Mouse (Mus musculus) small intestine, adult 2 months (tissue): ENCODE results near the gene Ostf1. TPM values are rescaled to one million over a fixed set of nuclear protein-coding genes. Genes with fewer than 3 reads are reported as not detected.

Source experiments
- H3K27ac ChIP-seq: fragments of 200-500 bp; 2 replicates; pipeline ENCODE4 v1.5.1; 2012; ENCODE audit warnings: low read depth, low read length, control low read depth, inconsistent platforms; ENCODE audit not compliant: insufficient read depth
- H3K27me3 ChIP-seq: fragments of 200-500 bp; 2 replicates; pipeline ENCODE4 v1.6.1; 2012; ENCODE audit warnings: mild to moderate bottlenecking, moderate library complexity, low read length, inconsistent platforms; ENCODE audit not compliant: control insufficient read depth, insufficient read depth
- H3K36me3 ChIP-seq: fragments of 200-500 bp; 2 replicates; pipeline ENCODE4 v1.6.1; 2012; ENCODE audit warnings: mild to moderate bottlenecking, low read length, control low read depth, inconsistent platforms; ENCODE audit not compliant: control insufficient read depth, insufficient read depth
- H3K4me1 ChIP-seq: fragments of 200-500 bp; 2 replicates; pipeline ENCODE4 v1.6.1; 2012; ENCODE audit warnings: low read length, inconsistent platforms, mixed read lengths; ENCODE audit not compliant: control insufficient read depth, insufficient read depth, insufficient read length
- H3K4me3 ChIP-seq: fragments of 200-500 bp; 2 replicates; pipeline ENCODE4 v1.5.1; 2012; ENCODE audit warnings: low read depth, mild to moderate bottlenecking, control low read depth, inconsistent platforms, low read length, moderate library complexity
- CTCF ChIP-seq: fragments of 200-500 bp; IDR thresholded peaks from 2 replicates; pipeline ENCODE4 v1.5.1; 2012; ENCODE audit warnings: low read depth, mild to moderate bottlenecking, control low read depth, inconsistent platforms, low read length, moderate library complexity, mixed read lengths; ENCODE audit not compliant: insufficient replicate concordance, insufficient read length; ENCODE audit errors: extremely low read depth
- POLR2A ChIP-seq: fragments of 200-500 bp; IDR thresholded peaks from 2 replicates; pipeline ENCODE4 v1.6.1; 2012; ENCODE audit warnings: low read depth, mild to moderate bottlenecking, control low read depth, inconsistent platforms, low read length, moderate library complexity
- WGBS: fragments of 180-500 bp; shearing (Covaris S2); methylation state at CpG from one replicate; pipeline ENCODE4 v1.1.7; 2018; 5-methylcytosine and 5-hydroxymethylcytosine counted together
- polyA plus RNA-seq: library from polyadenylated mRNA; depleted of rRNA; stranded (reverse); fragments of >200 nt; gene quantifications from 2 replicates; pipeline ENCODE4 v1.2.3, GENCODE M21; 2012

The Ostf1 gene
- polyA plus RNA-seq, 1 experiment, result 52.6 TPM

DNA sequence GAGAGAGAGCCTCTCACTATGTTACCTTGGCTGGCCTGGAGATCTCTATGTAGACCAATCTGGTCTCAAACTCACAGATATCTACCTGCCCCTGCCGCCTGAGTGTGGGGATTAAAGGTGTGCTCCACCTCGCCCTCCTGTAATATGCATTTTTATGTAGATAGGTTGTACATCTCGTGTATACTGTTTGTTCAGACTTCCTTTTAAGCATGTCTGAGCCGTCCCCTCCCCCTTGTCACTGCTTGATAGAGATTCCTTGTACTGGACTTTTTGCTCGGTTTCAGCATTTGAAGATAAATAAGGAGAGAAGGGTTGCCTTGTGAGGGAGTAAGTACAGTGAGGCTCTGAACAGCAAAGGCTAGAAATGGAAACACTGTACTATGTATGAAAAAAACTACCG is 21.4 kb upstream of the Ostf1 start:
- 78% methylated on average over 6 of the region's 6 CpGs for WGBS
- Histone ChIP-seq H3K27me3 (no peaks in the 10 kb centered on the region), H3K36me3 (no peaks in the 10 kb centered on the region), H3K4me1 (no peaks in the 10 kb centered on the region), H3K27ac (no peak overlapping the region), H3K4me3 (no peak overlapping the region)
- TF ChIP-seq CTCF, result no peak
- no peak for TF ChIP-seq POLR2A

DNA sequence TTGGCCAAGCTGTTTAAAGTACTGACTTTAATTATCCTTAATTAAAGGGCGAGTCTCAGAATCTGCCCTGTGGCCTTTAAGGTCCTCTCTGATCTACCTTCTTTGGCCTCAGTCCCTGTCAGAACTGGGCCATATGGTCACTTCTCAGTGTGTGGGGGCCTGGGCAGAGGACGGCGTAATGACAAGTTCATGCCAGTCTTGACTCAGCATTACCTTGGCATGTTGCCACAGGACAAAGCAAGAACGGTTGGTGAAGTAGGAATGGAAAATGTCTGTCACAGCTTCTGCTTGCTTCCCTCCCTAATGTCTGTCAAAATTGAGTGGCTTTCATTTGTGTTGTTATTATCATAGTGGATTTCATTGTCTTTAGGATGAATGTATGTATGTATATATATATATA is 21.0 kb upstream of the Ostf1 start:
- Histone ChIP-seq H3K27me3 (no peaks in the 10 kb centered on the region), H3K27ac (no peak overlapping the region), H3K4me3 (no peak overlapping the region), H3K4me1 (no peaks in the 10 kb centered on the region), H3K36me3 (no peaks in the 10 kb centered on the region)
- 72% methylated on average over 4 of the region's 4 CpGs for WGBS
- TF ChIP-seq CTCF, result no peak
- no peak for TF ChIP-seq POLR2A

DNA sequence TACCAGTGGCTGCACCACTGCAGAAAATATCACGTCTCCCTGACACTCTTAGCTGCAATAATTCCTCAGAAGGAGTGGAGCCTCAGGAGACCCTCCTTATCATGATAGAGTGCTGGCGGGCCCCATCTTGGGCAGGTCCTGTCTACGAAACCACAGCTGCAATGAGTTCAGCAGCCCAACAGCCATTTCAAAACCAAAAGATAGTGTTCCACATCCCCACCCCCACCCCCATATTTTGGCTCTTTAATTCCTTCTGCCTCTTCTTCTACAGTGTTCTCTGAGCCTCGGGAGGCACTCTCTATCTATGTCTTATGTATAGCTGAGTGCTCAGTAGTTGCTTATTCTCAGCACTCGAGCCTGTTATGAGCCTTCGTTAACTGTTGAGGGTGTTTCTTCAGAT is 18.9 kb upstream of the Ostf1 start:
- no peak overlapping the region for H3K4me3 ChIP-seq
- no peaks in the 10 kb centered on the region for H3K27me3 ChIP-seq
- H3K27ac ChIP-seq, result no peak overlapping the region
- 83% methylated on average over 6 of the region's 6 CpGs for WGBS
- no peak for TF ChIP-seq CTCF
- TF ChIP-seq POLR2A, result no peak
- H3K4me1 ChIP-seq, result no peaks in the 10 kb centered on the region
- H3K36me3 ChIP-seq, result peaks cover 4% of the 10 kb centered on the region; the same call in 1 of the 2 replicates

DNA sequence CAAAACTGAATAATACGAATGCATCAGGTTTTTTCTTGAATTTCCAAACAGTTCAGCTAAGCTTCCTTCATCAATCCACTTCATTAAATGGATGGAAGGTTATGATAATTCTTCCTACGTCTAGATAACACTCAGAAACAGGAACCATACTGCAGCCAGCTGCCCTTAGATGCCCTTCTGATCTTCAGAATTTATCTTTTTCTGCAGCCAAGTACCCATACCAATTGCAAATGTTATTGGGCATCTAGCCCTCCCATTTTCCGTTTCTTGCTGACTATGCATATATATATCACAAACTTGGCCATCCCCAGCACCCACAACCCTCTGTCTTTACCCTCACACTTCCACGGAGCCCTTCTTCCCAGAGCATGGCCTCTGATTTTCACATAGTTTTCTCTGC is 18.3 kb upstream of the Ostf1 start:
- Histone ChIP-seq H3K27me3 (no peaks in the 10 kb centered on the region), H3K27ac (no peak overlapping the region), H3K36me3 (peaks cover 6% of the 10 kb centered on the region), H3K4me3 (no peak overlapping the region), H3K4me1 (no peaks in the 10 kb centered on the region)
- WGBS, result 82% methylated on average over 4 of the region's 4 CpGs
- TF ChIP-seq POLR2A, result no peak
- no peak for TF ChIP-seq CTCF

DNA sequence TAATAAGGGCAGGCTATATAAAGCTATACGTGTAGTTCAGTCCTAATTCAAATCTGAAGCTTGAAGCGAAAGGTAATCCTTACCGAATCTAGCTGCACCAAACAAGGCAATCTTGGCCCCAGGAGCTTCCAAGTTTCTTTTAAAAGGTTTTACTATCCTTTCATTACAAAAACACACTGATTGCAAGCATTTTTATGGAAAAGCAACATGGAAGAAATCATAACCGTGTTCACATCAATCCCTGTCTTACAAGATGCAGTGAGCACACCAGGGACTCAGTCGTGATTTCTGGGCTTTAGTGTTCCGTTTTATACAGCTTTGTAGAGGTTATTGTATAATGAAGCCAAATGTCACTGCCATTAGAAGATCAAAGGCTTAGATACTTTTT is 16.9 kb upstream of the Ostf1 start:
- H3K27me3 ChIP-seq, result no peaks in the 10 kb centered on the region
- H3K27ac ChIP-seq, result no peak overlapping the region
- TF ChIP-seq POLR2A, result no peak
- TF ChIP-seq CTCF, result no peak
- 80% methylated on average over 6 of the region's 6 CpGs for WGBS
- H3K36me3 ChIP-seq, result peaks cover 13% of the 10 kb centered on the region
- H3K4me1 ChIP-seq, result no peaks in the 10 kb centered on the region
- H3K4me3 ChIP-seq, result no peak overlapping the region

DNA sequence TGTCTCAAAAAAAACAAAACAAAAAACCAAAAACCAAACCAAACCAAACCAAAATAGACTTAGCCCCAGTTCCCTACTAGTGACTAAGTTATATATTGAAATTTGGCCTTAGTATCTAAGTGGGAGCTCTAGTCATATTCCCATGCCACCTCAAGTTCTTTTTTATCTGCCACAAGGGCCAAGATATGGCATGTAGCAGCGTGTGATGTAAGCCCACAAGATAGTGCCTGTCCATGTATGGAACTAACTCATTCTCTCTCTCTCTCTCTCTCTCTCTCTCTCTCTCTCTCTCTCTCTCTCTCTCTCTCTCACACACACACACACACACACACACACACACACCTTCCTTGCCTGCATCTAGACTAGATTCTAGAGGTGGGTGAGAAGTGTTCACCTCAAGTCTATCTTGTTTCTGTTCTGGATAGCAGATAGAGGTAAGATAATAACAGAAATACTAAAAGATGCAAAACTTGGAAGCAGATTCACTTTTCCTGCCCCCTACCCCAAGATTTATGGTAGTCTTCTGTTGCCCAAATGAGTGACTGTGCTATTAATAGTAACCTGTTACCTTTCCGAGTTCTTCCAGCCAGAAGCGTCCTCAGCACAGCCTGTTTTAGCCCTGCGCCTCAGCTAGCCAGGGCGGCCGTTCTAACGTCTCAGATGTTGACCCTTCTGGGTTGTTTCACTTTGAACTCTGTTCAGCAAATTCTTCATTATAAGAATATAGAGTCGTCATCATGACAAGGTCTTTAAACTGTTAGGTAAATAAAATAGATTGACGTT is 16.3 kb upstream of the Ostf1 start:
- no peak for TF ChIP-seq POLR2A
- no peak for TF ChIP-seq CTCF
- H3K27ac ChIP-seq, result no peak overlapping the region
- peaks cover 14% of the 10 kb centered on the region for H3K36me3 ChIP-seq
- no peaks in the 10 kb centered on the region for H3K4me1 ChIP-seq
- WGBS, result 71% methylated on average over 9 of the region's 9 CpGs
- no peak overlapping the region for H3K4me3 ChIP-seq
- H3K27me3 ChIP-seq, result no peaks in the 10 kb centered on the region

DNA sequence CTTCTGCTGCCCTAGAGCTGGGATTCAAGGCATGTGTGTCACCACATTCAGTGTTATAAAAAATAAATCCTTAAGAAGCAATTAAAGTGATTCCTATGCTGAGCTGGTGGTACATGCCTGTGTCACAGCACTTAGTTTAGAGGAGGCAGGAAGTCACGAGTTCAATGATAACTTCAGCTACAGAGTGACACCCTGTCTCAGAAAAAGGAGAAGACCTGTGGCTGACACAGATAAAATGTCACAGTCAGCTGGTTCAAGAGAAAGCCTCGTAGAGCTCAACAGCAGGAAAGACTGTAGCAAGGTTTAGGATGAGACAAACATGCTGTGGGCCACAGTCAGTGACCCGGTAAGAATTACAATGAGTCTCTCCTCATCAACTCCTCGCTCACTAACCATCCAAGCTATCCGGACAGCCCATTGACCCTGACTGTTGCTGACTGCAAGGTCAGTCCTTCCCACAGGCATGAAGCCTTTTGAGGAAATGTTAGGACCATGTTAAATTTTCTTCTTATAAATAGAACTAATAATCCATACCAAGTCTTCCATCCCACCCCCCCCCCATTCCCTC is 15.3 kb upstream of the Ostf1 start:
- Histone ChIP-seq H3K4me1 (no peaks in the 10 kb centered on the region), H3K36me3 (peaks cover 16% of the 10 kb centered on the region), H3K27me3 (no peaks in the 10 kb centered on the region), H3K27ac (no peak overlapping the region), H3K4me3 (no peak overlapping the region)
- WGBS, result 83% methylated on average over 5 of the region's 5 CpGs
- TF ChIP-seq CTCF (no peak), POLR2A (no peak)

DNA sequence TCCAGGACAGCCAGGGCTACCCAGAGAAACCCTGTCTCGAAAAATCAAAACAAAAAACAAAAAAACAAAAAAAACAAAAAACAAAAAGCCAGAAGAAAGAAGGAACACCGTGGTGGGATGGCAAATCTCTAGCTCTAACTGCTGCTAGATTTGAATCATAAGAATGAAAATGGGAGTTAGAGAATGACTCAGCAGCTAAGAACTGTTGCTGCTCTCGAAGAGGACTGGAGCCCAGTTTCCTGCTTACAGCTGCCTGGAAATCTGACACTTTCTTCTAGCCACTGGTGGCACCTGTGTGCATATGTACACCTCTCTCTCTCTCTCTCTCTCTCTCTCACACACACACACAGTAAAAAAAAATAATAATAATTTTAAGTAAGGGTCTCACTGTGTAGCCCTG is 14.8 kb upstream of the Ostf1 start:
- TF ChIP-seq POLR2A (no peak), CTCF (no peak)
- Histone ChIP-seq H3K36me3 (peaks cover 18% of the 10 kb centered on the region), H3K27ac (no peak overlapping the region), H3K4me1 (no peaks in the 10 kb centered on the region), H3K4me3 (no peak overlapping the region), H3K27me3 (no peaks in the 10 kb centered on the region)
- 64% methylated on average over 3 of the region's 3 CpGs for WGBS
